Mouse (Mus musculus) liver, adult 2 months (tissue): ENCODE measurements around the gene Pax8.

Experiments
- CTCF ChIP-seq: fragments of 200-500 bp; IDR thresholded peaks from 2 replicates; pipeline ENCODE4 v1.5.1; 2011; ENCODE audit warnings: low read depth, low read length, control low read depth
- POLR2A ChIP-seq: fragments of 200-500 bp; IDR thresholded peaks from 2 replicates; pipeline ENCODE4 v1.6.1; 2011; ENCODE audit warnings: low read length, control low read depth; ENCODE audit not compliant: insufficient read depth; ENCODE audit errors: extremely low read depth

GRCm38 (mm10) chr2:24488660-24489059 lies 13.3 kb upstream of the Pax8 start:
- no peak for TF ChIP-seq CTCF
- TF ChIP-seq POLR2A, result no peak
